10 mouse cellular contexts compared by ENCODE assay signal in the genomic region with DNA sequence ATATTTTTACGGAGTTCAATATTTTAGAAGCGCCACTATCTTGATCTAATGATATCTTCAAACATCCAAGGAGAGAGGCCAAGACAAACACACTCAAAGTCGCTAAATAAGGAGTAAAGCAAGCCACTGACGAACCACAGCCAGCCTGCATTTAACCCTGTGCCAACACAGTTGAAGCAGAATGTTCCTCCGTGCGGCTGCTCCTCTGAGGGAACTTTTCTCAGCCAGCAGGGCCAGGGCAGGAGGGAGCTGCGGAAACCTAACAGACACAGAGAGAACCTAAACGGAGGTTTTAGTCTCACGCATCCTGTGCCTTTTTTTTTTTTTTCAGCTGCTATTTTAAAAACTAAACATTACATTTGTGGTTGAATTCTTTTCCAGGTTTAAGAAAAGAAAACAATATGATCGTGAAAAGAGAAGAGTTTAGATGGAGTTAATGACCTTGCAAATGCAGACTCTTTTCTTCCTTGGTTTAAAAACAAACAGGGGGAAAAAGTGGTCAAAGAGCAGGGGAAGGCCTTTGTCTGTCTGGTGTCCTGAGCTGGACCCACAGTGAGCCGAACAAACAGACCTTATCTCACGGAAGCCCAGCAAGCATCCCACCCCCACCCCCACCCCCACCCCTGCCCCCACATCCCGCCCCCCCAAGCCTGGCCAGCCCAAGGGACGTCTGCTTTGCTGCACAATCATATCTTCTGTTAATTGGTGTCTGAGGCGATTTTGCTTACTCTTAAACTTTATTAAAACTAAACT. TPM values are rescaled to one million over a fixed set of nuclear protein-coding genes. Genes with fewer than 3 reads are reported as not detected.
DNase-seq lines count a peak whose midpoint lies in the region; ATAC-seq and TF ChIP-seq lines count a peak whose summit lies in the region.
"Had no signal": no experiment of that assay in that cellular context is flagged by ENCODE, and none has a peak within 500 bp of the region (broad histone marks: within the 10 kb centered on the region; RNA-seq: fewer than 3 reads in every experiment).

No protein-coding gene starts in this region.

- H3K27ac ChIP-seq in forebrain, embryonic 10.5 days = peak overlapping the region; percentile 80
- no peak overlapping the region for H3K27ac ChIP-seq in forebrain, embryonic 14.5 days (ENCODE audit: low read depth, low read length)
- peak overlapping the region; percentile 74 for H3K27ac ChIP-seq in liver, embryonic 12.5 days

- H3K9ac ChIP-seq in forebrain, embryonic 14.5 days (ENCODE audit: low read length) = no peak overlapping the region
- H3K9ac ChIP-seq in liver, embryonic 12.5 days = no peak overlapping the region

- no peaks in the 10 kb centered on the region for H3K27me3 ChIP-seq in forebrain, embryonic 10.5 days (ENCODE audit: poor library complexity, severe bottlenecking)
- no peaks in the 10 kb centered on the region for H3K27me3 ChIP-seq in forebrain, embryonic 14.5 days (replicated peaks; ENCODE audit: control insufficient read depth, insufficient read depth, low read length)
- no peaks in the 10 kb centered on the region for H3K27me3 ChIP-seq in liver, embryonic 12.5 days (replicated peaks)

- no peak overlapping the region for H3K4me3 ChIP-seq in forebrain, embryonic 10.5 days
- no peak overlapping the region for H3K4me3 ChIP-seq in forebrain, embryonic 14.5 days (ENCODE audit: low read depth, low read length)
- H3K4me3 ChIP-seq in lung, adult 2 months (replicated peaks; ENCODE audit: extremely low read depth, low read depth, low read length) = no peak overlapping the region
- no peak overlapping the region for H3K4me3 ChIP-seq in liver, embryonic 12.5 days
- H3K4me3 ChIP-seq: myocyte had no signal

- no peak; the same call in 1 of the 2 replicates for TF ChIP-seq POLR2A in lung, adult 2 months (IDR thresholded peaks at IDR 0.05; ENCODE audit: borderline replicate concordance, extremely low read depth, low read depth, low read length)

- peaks cover 23% of the 10 kb centered on the region for H3K4me1 ChIP-seq in forebrain, embryonic 10.5 days
- no peaks in the 10 kb centered on the region for H3K4me1 ChIP-seq in forebrain, embryonic 14.5 days (ENCODE audit: control insufficient read depth, insufficient read depth, low read length)
- H3K4me1 ChIP-seq in lung, adult 2 months (ENCODE audit: control insufficient read depth, insufficient read depth, low read length) = peaks cover 11% of the 10 kb centered on the region
- H3K4me1 ChIP-seq in liver, embryonic 12.5 days = peaks cover 65% of the 10 kb centered on the region

- H3K9me3 ChIP-seq in forebrain, embryonic 10.5 days = no peaks in the 10 kb centered on the region
- H3K9me3 ChIP-seq in forebrain, embryonic 14.5 days (replicated peaks; ENCODE audit: control insufficient read depth, low read length) = no peaks in the 10 kb centered on the region
- no peaks in the 10 kb centered on the region for H3K9me3 ChIP-seq in liver, embryonic 12.5 days (replicated peaks)

- DNase-seq in forebrain, embryonic 10.5 days (ENCODE audit: extremely low spot score, low spot score) = no peak
- DNase-seq in forebrain, embryonic 14.5 days (ENCODE audit: low spot score) = no peak
- peak; percentile 23 to 46 for DNase-seq in lung, adult 18-20 months
- DNase-seq in lung, adult 2 months = no peak
- peak; percentile 54 to 58 for DNase-seq in thymus, postnatal 10 days (ENCODE audit: low spot score in 2 of 2)
- DNase-seq in adrenal gland, adult (ENCODE audit: inconsistent age in 2 of 2, low spot score in 1 of 2) = no peak
- DNase-seq in layer of hippocampus, postnatal 36 days = no peak
- DNase-seq: adrenal gland, adult 2 months had no signal

- no peak for TF ChIP-seq CTCF in lung, adult 2 months (IDR thresholded peaks at IDR 0.05; ENCODE audit: insufficient read depth, low read length)

- no peak overlapping the region for H3K4me2 ChIP-seq in forebrain, embryonic 14.5 days (ENCODE audit: low read length)
- peak overlapping the region; percentile 24 for H3K4me2 ChIP-seq in liver, embryonic 12.5 days

- no peaks in the 10 kb centered on the region for H3K36me3 ChIP-seq in forebrain, embryonic 10.5 days (replicated peaks)
- H3K36me3 ChIP-seq in forebrain, embryonic 14.5 days (ENCODE audit: control insufficient read depth, insufficient read depth, low read length) = no peaks in the 10 kb centered on the region
- no peaks in the 10 kb centered on the region for H3K36me3 ChIP-seq in liver, embryonic 12.5 days

- 29% methylated on average over 15 of the region's 15 CpGs for WGBS in forebrain, embryonic 10.5 days
- WGBS in forebrain, embryonic 14.5 days = 23% methylated on average over 15 of the region's 15 CpGs
- 21% methylated on average over 15 of the region's 15 CpGs for WGBS in lung, adult 2 months
- WGBS in liver, embryonic 12.5 days (ENCODE audit: insufficient replicate concordance) = 14% methylated on average over 15 of the region's 15 CpGs

- no peak for ATAC-seq in forebrain, embryonic 14.5 days
- no peak; the same call in 1 of the 2 replicates for ATAC-seq in liver, embryonic 12.5 days

RNA-seq across cellular contexts. Expression of gene Itm2b, which starts 15.0 kb away (rescaled TPM):
- polyA plus RNA-seq in forebrain, embryonic 10.5 days (2016; fragmentation: Nextera tagmentation; extraction: Ambion mirVana) = 192 and 209 TPM in 2 replicates
- 754 and 783 TPM in 2 replicates for polyA plus RNA-seq in forebrain, embryonic 14.5 days (2014; fragmentation: Nextera tagmentation; extraction: Ambion mirVana)
- 1,455 and 1,580 TPM in 2 replicates for polyA plus RNA-seq in lung, adult 2 months (2012; rRNA removed)
- 395 and 399 TPM in 2 replicates for polyA plus RNA-seq in liver, embryonic 12.5 days (2016; fragmentation: Nextera tagmentation; extraction: Ambion mirVana)
- 1,000 to 10,000 TPM in 1 of 2 experiments, 100 to 1,000 TPM in 1; 984 to 1,028 TPM for total RNA-seq in layer of hippocampus, postnatal 36 days (2021)

Comparison
In these comparisons a context has a peak if more than half of its experiments do, and no peak if none do; other contexts are left out.
1. DNase-seq: peak in lung, adult 18-20 months (2 of 2) and thymus, postnatal 10 days (2 of 2); none in forebrain, embryonic 10.5 days (single experiment), forebrain, embryonic 14.5 days (single experiment), lung, adult 2 months (single experiment), adrenal gland, adult (0 of 2) and layer of hippocampus, postnatal 36 days (0 of 2).